Mouse (Mus musculus) cerebral cortex, adult 2 months (tissue): ENCODE results near the gene Antxr1.

Experiments used
- WGBS: fragments of 180-500 bp; shearing (Covaris S2); methylation state at CpG from one replicate; pipeline ENCODE4 v1.1.7; 2018; 5-methylcytosine and 5-hydroxymethylcytosine counted together

The Antxr1 gene

GRCm38 (mm10) chr6:87250701-87251100 lies 84.9 kb downstream of the Antxr1 start:
- WGBS: 72% methylated on average over 3 of the region's 3 CpGs

- WGBS: 92% methylated on average over 9 of the region's 9 CpGs
Observed at GRCm38 (mm10) chr6:87248226-87248834, 87.3 kb downstream of the Antxr1 start.

GRCm38 (mm10) chr6:87244117-87245100 lies 91.2 kb downstream of the Antxr1 start:
- 81% methylated on average over 9 of the region's 9 CpGs for WGBS

- 90% methylated on average over 4 of the region's 4 CpGs for WGBS
Observed at GRCm38 (mm10) chr6:87237260-87237659, 98.4 kb downstream of the Antxr1 start.

DNA sequence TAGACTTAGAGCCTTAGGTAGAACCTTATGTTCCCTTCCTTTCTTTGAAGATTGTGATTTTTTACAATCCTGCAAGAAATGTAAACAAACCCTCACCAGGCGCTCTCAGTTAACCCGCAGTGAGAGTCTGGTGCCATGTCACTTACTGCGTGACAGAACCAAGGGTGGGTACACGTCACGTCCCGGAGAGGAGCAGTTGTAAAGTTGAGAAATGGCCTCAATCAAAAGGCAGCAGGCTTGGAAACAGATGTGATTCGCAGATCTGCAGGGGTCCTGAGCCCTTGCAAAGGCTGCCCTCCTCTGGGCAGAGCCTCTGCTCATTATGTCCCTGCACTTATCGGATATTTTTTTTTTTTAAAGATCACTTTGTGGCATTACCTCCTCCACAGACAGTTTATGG lies 99.6 kb downstream of the Antxr1 start:
- whole genome bisulfite sequencing: 79% methylated on average over 8 of the region's 8 CpGs

- WGBS: 55% methylated on average over 4 of the region's 4 CpGs
Observed at GRCm38 (mm10) chr6:87233111-87233510, 102.5 kb downstream of the Antxr1 start.

GRCm38 (mm10) chr6:87230041-87230440 lies 105.6 kb downstream of the Antxr1 start:
- 93% methylated on average over 2 of the region's 2 CpGs for WGBS

DNA sequence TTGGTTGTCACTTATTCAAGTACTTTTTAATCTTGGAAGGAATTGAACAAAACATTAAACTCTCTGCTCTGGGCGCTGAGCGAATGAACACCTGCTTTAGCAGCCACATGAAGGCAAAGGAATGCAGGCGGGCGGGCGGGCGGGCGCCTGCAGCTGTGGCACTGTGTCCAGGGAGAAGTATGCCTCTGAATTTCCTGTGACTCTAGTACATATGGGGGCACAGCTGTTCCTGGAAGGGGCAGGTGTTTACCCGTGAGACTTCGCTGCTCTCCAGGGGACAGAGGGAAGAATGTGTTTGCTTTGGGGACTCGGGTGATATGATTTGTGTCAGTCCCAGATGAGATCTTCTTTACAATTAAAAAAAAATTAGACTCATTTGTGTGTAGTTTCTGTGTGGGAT lies 107.7 kb downstream of the Antxr1 start:
- 65% methylated on average over 10 of the region's 10 CpGs for WGBS

DNA sequence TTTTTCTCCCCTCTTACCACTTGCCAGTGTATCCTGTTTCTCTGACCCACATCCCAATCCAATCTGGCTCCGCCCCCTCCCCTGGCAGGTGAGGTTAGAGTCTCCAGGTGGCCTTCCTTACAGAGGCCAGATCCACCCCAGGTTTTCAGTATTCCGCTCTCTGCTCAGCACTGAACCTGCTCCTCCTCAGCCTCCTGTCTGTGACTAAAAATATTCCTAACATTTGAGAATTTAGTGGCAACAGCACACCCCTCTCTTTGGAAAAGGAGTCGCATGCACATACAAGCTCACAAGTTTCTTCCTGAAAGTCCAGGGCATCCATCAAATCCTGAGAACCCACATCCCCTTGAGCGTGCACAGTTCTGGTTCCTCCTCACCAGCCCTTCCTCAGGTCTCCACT lies 109.3 kb downstream of the Antxr1 start:
- 62% methylated on average over 4 of the region's 4 CpGs for WGBS

GRCm38 (mm10) chr6:87225286-87225685 lies 110.3 kb downstream of the Antxr1 start:
- WGBS: 88% methylated on average over 1 of the region's 1 CpGs

- WGBS: 51% methylated on average over 10 of the region's 10 CpGs
Observed at GRCm38 (mm10) chr6:87222854-87223631, 112.6 kb downstream of the Antxr1 start.

DNA sequence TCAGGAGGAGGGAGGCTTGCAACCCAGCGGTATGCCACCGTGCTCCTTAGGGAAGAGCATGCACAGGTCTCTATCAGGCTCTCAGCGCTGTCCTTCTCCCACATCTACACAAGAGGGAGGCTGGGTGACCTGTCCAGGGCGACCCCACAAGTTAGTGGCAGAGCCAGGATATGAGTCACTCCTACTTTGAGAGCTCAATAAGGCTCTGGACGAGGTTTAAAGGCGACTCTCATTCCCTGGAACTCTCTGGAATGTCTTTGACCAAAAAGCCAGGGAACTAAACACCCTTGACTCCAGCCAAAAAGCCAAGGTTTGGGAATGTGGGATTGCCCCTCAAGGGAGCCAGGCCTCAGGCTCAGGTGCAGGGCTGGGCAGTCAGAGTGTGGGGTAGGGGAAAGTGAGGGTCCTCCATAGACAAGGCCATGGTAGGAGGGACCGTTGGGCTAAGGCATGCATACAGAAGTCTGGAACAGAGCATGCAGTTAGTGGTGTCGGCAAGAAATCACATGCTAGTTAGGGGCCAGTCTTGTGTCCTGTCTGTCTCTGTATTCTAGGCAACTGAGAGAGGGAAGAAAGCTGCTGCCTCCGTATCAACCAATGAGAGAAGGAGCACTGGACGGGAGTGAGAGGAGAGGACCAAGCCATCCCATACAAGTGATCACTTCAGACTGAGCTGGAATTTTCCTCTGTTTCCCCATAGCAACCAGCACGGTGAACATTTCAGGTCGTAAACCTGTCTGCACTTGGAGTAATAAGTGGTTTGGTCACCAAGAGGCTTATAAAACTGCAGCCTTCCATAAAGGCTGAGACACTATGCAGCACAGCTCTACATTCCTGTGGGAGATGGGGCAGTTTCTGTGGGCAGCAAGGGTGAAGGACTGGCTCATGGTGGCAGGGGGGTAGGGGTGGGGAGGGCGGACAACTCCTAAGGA lies 116.3 kb downstream of the Antxr1 start:
- 81% methylated on average over 13 of the region's 13 CpGs for WGBS

GRCm38 (mm10) chr6:87216114-87216591 lies 119.5 kb downstream of the Antxr1 start:
- WGBS: 66% methylated on average over 2 of the region's 2 CpGs

- 79% methylated on average over 7 of the region's 7 CpGs for WGBS
Observed at GRCm38 (mm10) chr6:87213262-87213661, 122.4 kb downstream of the Antxr1 start.

GRCm38 (mm10) chr6:87211551-87211950 lies 124.1 kb downstream of the Antxr1 start:
- WGBS: 95% methylated on average over 3 of the region's 3 CpGs

- WGBS: 61% methylated on average over 13 of the region's 13 CpGs
Observed at GRCm38 (mm10) chr6:87207373-87207982, 128.1 kb downstream of the Antxr1 start.

- 78% methylated on average over 4 of the region's 4 CpGs for WGBS
Observed at GRCm38 (mm10) chr6:87206790-87207189, 128.8 kb downstream of the Antxr1 start.

DNA sequence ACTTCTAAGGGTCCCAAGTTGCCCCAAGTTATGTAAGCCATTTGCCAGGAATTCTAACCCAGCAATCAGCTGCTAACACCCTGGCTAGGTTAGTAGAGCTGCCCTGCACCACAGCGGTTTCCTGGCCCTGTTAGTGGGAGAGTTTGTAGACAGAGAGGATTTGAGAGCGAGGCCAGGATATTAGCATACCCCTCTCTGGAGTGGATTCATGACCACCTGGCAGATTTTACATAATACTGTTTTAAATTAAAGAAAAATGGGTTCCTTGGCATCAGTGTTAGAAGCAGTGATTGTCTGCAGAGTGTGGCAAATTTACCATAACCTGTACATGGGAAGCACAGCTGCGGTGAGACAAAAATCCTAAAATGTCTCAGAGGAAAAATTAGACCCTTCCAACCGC lies 132.2 kb downstream of the Antxr1 start:
- 59% methylated on average over 4 of the region's 4 CpGs for WGBS

- 87% methylated on average over 2 of the region's 2 CpGs for WGBS
Observed at GRCm38 (mm10) chr6:87203065-87203464, 132.6 kb downstream of the Antxr1 start.

- WGBS: 88% methylated on average over 13 of the region's 13 CpGs
Observed at GRCm38 (mm10) chr6:87202048-87202605, 133.5 kb downstream of the Antxr1 start.
